ENCODE assay signal across 11 mouse cellular contexts in the genomic region with DNA sequence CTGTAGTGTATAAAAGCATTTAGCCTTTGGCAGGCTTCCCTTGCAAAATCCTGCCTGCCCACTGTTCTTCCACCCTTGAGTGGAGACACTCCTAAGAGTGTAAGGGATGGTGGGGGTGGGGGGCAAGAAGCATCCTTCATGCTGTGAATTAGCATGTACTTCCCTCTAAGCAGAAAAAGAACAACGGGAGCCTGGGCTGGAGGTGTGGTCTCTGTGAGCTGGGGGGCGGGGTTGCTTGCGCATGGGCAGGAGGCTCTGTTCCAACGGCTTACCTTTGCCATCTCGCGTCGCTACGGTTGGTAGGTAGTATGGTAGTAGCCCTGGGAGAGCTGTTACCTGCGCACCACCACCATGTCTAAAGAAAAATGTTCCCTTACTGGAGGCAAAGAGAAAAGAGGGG. TPM values are rescaled to one million over a fixed set of nuclear protein-coding genes. Genes with fewer than 3 reads are reported as not detected.
DNase-seq lines count a peak whose midpoint lies in the region; ATAC-seq and TF ChIP-seq lines count a peak whose summit lies in the region.
"Had no signal": no experiment of that assay in that cellular context is flagged by ENCODE, and none has a peak within 500 bp of the region (broad histone marks: within the 10 kb centered on the region; RNA-seq: fewer than 3 reads in every experiment).

Gene Eid3, plus strand, starts transcription at position 271 of the 400 bp plus-strand sequence.

- WGBS in hindbrain, embryonic 14.5 days = 67% methylated on average over 9 of the region's 9 CpGs
- WGBS in hindbrain, embryonic 11.5 days = 58% methylated on average over 9 of the region's 9 CpGs

- no peak for TF ChIP-seq CTCF in G1E (IDR thresholded peaks at IDR 0.05; ENCODE audit: low read depth, low read length)

- H3K9ac ChIP-seq in hindbrain, embryonic 14.5 days = no peak within 1 kb of the TSS
- no peak within 1 kb of the TSS for H3K9ac ChIP-seq in hindbrain, embryonic 11.5 days (ENCODE audit: low read depth, low read length)
- H3K9ac ChIP-seq: heart, embryonic 13.5 days; liver, embryonic 13.5 days had no signal

- no peak within 1 kb of the TSS for H3K27ac ChIP-seq in hindbrain, embryonic 14.5 days
- H3K27ac ChIP-seq in hindbrain, embryonic 11.5 days (ENCODE audit: low read depth, low read length) = no peak within 1 kb of the TSS
- H3K27ac ChIP-seq: heart, embryonic 13.5 days; liver, embryonic 13.5 days had no signal

- peaks cover 25% of the 10 kb centered on the region for H3K36me3 ChIP-seq in hindbrain, embryonic 14.5 days (replicated peaks; ENCODE audit: control insufficient read depth, insufficient read depth)
- H3K36me3 ChIP-seq in hindbrain, embryonic 11.5 days (ENCODE audit: control insufficient read depth, insufficient read depth, low read length) = peaks cover 4% of the 10 kb centered on the region; the same call in 1 of the 2 replicates
- H3K36me3 ChIP-seq in G1E (replicated peaks) = peaks cover 76% of the 10 kb centered on the region

- H3K4me2 ChIP-seq in hindbrain, embryonic 14.5 days (replicated peaks) = peak within 1 kb of the TSS; percentile 26
- no peak within 1 kb of the TSS for H3K4me2 ChIP-seq in hindbrain, embryonic 11.5 days (replicated peaks; ENCODE audit: low read depth, low read length)
- H3K4me2 ChIP-seq: heart, embryonic 13.5 days; liver, embryonic 13.5 days had no signal

- H3K4me1 ChIP-seq in hindbrain, embryonic 14.5 days (replicated peaks; ENCODE audit: control insufficient read depth, insufficient read depth, low read length) = peaks cover 26% of the 10 kb centered on the region
- H3K4me1 ChIP-seq in hindbrain, embryonic 11.5 days (replicated peaks; ENCODE audit: control insufficient read depth, insufficient read depth, low read length) = no peaks in the 10 kb centered on the region
- peaks cover 66% of the 10 kb centered on the region for H3K4me1 ChIP-seq in G1E (ENCODE audit: insufficient read depth, low read depth, low read length)

- no peaks in the 10 kb centered on the region for H3K9me3 ChIP-seq in hindbrain, embryonic 14.5 days (ENCODE audit: control insufficient read depth, low read length)
- H3K9me3 ChIP-seq in hindbrain, embryonic 11.5 days (ENCODE audit: control insufficient read depth, low read length) = no peaks in the 10 kb centered on the region
- no peaks in the 10 kb centered on the region for H3K9me3 ChIP-seq in G1E (replicated peaks)
- H3K9me3 ChIP-seq: heart, embryonic 13.5 days; liver, embryonic 13.5 days had no signal

- no peaks in the 10 kb centered on the region for H3K27me3 ChIP-seq in hindbrain, embryonic 14.5 days (ENCODE audit: control insufficient read depth, insufficient read depth, low read length)
- no peaks in the 10 kb centered on the region for H3K27me3 ChIP-seq in hindbrain, embryonic 11.5 days (ENCODE audit: control insufficient read depth, insufficient read depth, low read length)
- no peaks in the 10 kb centered on the region for H3K27me3 ChIP-seq in G1E (ENCODE audit: insufficient read depth, low read length)
- H3K27me3 ChIP-seq: heart, embryonic 13.5 days; liver, embryonic 13.5 days had no signal

- no peak for DNase-seq in hindbrain, embryonic 14.5 days (ENCODE audit: low spot score)
- no peak for DNase-seq in hindbrain, embryonic 11.5 days (ENCODE audit: low spot score)
- DNase-seq in B cell, adult 2 months = peak; percentile 31 to 44
- DNase-seq in G1E (ENCODE audit: low spot score) = no peak
- peak; percentile 29 to 48 for DNase-seq in kidney, postnatal 25 days
- no peak for DNase-seq in adrenal gland, postnatal 36 days
- DNase-seq in natural killer cell, adult 2 months (ENCODE audit: low spot score in 2 of 2) = no peak
- no peak for DNase-seq in ovary, postnatal 36 days (ENCODE audit: low spot score)
- DNase-seq: liver, embryonic 13.5 days; right cerebral cortex, adult 18-20 months had no signal

- no peak for ATAC-seq in hindbrain, embryonic 14.5 days (ENCODE audit: low FRiP score)
- no peak for ATAC-seq in hindbrain, embryonic 11.5 days (ENCODE audit: low FRiP score)
- no peak for ATAC-seq in G1E (ENCODE audit: extremely low read depth, insufficient number of reproducible peaks, low FRiP score, poor library complexity, severe bottlenecking)

- no peak within 1 kb of the TSS for H3K4me3 ChIP-seq in hindbrain, embryonic 14.5 days (replicated peaks; ENCODE audit: low read length)
- no peak within 1 kb of the TSS for H3K4me3 ChIP-seq in hindbrain, embryonic 11.5 days (ENCODE audit: low read depth, low read length)
- H3K4me3 ChIP-seq in G1E (ENCODE audit: low read depth, low read length) = peak within 1 kb of the TSS; percentile 26; the same call in 1 of the 2 replicates
- H3K4me3 ChIP-seq: heart, embryonic 13.5 days; liver, embryonic 13.5 days had no signal

RNA-seq across cellular contexts. Expression of gene Eid3, which starts in this region (rescaled TPM):
- polyA plus RNA-seq in hindbrain, embryonic 14.5 days (2014; fragmentation: Nextera tagmentation; extraction: Ambion mirVana) = 0.88 TPM in 1 of 2 replicates, not detected in the other
- 0.56 and 1.1 TPM in 2 replicates for polyA plus RNA-seq in hindbrain, embryonic 11.5 days (2014; fragmentation: Nextera tagmentation; extraction: Ambion mirVana)
- total RNA-seq in G1E (2014; fragmentation: Nextera tagmentation) (7.6 and 8.0 TPM in 2 replicates), G1E (2017) (3.3 and 4.5 TPM in 2 replicates)
- 0.26 and 0.28 TPM in 2 replicates for polyA plus RNA-seq in G1E (2012)
- 1 to 10 TPM; 1.9 to 2.5 TPM for total RNA-seq in adrenal gland, postnatal 36 days (2021)

Comparison
In these comparisons a context has a peak if more than half of its experiments do, and no peak if none do; other contexts are left out.
1. DNase-seq: peak in B cell, adult 2 months (2 of 2) and kidney, postnatal 25 days (2 of 2); none in hindbrain, embryonic 14.5 days (single experiment), hindbrain, embryonic 11.5 days (single experiment), G1E (single experiment), adrenal gland, postnatal 36 days (0 of 2), natural killer cell, adult 2 months (0 of 2) and ovary, postnatal 36 days (single experiment).